Mouse (Mus musculus) cerebellum, adult 9-10 months (tissue): ENCODE data around the gene Islr2.

Experiments used
- DNase-seq: peaks from one replicate; pipeline ENCODE4 v3.0.0; 2022

The Islr2 gene

DNA sequence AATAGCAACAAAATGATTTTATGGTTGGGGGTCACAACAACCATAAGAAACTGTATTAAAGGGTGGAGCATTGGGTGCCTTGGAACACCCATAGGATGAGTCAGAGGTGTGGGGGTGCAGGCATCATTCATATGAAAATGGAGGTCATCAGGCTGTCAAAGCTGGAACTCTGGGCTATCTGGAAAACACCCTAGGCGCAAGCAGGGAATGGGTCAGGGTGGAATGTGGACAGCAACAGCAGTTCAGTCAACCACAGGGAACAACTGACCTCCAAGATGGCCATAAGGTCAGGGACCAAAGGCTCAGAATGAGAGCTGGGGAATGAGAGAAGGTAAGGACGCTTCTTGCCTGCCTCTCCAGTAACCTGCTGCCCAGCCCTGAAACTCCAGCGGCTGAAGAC lies 14.4 kb upstream of the Islr2 start:
- DNase-seq = no peak

DNA sequence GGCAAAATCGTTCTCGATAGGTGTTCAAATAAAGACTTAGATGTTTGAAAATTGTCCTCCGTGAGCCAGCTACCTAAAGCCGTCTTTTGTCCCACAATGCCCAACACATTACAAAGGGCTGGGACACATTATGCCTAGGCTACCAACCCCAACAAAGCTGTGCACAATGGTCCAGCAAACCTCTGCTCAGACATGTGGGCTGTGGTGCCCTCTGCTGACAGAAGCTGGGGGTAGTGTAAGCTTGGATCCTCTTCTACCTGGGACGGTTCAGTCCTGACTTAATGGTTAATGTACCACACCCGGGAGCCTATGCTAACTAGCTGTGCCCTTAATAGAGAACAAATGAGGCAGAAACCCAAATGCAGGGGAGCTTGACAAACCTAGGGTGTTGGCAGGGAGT lies 12.3 kb upstream of the Islr2 start:
- no peak for DNase-seq

DNA sequence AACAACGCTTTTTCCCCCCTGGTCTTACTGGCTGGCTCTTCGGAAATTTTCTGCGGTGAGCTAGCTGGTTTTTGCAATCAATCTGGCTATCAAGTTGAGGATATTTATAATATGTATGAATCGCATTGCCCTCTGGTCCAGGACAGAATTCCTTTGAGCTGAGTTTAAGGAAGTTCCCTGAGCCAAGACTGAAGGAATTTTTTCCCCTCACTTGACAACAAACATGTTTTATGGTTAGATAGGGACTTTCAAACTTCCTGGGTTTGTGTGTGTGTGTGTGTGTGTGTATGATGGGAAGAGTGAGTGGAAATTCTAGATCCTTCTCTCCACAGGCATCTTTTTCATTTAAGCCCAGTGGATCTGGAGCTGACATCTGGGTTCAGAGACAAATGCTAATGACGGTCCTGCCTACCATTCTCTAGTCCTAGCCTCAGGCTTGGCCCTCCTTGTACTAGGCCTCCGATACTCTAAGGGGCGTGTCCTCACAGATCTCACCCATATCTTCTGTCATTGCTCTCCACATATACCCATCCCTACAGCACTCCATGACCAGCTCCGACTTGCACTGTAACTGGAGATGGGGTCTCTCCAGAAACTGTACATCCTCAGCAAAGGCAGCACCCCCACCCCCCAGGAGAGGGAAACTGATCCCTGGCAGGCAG lies 10.5 kb upstream of the Islr2 start:
- no peak for DNase-seq

DNA sequence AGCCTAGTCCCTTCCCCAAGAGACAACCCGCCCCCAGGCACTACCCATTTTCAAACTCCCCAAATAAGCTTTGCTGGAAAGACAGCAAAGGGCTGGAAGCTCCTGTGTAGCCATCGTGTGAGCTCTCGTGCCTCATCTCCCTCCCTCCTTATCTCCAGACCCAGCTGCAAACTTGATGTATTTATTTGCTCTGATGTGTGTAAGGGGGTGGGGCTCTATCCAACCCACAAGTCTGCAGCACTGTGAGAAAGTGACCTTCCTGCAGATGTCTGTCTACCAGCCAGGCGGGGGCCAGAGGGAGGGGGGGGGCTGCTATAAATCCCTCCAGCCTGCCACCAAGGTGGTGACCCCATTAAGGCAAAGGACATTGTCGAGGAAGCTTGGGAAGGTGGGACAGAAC lies 9.7 kb upstream of the Islr2 start:
- DNase-seq = no peak

DNA sequence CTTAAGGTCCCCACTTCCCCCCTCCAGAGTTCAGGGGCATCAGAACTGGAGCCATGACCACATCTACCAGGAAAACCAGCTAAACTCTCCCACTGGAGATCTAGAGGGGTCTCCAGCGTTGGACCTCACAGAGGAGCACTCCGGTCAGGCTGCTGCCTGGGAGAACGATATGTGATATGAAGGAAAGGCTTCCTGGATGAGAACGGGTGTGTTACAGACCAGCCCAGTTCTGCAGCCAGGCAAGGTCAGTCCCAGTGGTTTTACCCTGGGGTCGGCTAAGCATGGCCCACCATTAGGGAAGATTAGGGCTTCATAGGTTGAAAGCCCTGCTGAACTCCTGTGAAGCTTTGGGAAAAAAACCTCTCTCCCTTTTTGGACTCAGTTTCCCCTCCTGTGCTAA lies 9.3 kb upstream of the Islr2 start:
- DNase-seq = no peak

DNA sequence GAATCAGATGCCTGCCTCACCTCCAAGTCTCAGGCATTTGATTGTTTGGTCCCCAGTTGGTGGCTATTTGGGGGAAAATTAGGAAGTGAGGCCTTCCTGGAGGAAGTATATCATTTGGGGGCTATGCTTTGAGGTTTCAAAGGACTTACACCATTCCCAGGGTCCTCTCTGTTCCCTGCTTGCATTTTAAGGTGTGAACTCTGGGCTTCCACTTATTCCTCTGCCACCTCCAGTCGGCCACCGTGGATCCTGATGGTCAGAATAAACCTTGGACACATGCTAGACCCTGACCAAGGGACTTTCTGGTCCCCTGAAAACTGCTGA lies 6.1 kb upstream of the Islr2 start:
- DNase-seq = no peak

DNA sequence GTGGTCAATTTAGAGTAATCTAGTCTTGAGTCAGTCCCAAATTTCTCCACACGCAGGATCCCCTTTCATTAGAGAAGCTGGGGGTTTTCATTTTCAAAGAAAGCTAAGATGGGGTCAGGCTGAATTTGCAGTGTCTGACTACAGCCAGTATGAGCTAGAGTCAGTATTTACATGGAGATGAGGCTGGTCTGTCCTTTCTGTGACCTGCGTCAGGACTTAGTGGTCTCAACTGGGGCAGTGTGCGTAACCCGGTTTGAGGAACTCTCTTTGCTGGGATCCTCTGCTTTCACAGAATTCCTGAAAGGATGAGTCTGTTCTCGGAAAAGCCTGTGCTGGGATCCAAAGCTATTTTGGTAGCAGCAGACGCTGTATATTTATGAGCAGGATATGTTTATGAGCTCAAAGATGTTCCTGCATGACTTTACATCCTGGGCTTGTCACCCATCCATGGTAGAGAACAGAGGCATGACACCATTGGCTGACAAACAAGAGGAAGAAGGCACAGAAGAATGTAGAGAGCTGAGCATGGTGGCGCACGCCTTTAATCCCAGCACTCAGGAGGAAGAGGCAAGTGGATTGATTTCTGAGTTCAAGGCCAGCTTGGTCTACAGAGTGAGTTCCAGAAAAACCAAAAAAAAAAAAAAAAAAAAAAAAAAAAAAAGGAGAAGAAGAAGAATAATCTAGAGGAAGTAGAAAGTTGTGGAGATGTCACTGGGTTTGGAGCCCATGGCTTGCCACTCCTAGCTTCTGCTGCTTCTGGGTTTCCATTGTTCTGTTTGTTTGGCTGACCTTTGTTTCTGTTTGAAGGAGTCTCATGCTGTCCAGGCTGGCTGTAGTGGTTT lies 5.6 kb upstream of the Islr2 start:
- DNase-seq = no peak

DNA sequence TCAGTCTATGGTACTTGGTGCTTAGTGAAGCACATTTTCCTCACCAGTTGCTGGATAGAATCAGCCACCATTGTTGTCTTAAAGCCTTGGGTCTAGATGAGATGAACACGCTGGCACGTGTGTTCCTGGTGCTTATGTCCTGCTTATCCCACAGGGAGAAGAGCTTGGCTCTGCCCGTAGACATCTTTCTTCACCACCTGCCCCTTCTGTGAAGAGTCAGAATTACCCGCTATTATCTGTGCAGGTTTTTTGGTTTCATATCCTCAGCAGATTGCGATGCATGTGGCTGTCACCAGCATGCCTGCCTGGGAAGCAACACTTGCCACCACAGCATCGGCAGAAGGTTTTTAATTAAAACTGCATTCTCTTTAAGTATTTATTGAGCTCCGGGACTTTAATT lies 1.9 kb upstream of the Islr2 start:
- DNase-seq = no peak

DNA sequence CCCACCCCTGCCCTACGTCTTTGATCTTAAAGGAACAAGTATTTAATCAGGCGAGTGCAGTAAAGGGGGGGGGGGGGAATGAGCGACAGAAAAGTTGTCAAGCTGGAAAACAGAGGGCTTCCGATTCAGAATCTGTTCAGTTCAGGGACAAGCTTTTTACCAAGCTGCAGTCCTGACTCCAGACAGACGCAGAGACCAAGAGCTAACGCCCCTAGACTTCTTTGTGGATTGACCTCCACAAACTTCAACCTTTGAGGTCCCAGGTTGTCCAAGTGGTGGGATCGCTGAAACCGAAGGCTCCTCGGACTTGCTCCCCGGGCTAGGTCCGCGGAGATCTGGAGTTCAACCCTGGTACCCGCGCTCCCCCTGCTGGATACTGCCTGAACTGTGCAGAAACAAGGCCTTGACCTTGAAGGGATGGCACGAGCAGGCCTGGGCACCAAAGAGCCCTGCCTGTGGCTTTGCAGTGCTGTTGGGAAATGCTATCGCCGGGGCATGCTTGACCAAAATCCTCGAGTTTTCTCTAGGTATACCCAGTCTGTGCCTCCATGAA lies 405 bp upstream of the Islr2 start:
- DNase-seq = peak; percentile 89

DNA sequence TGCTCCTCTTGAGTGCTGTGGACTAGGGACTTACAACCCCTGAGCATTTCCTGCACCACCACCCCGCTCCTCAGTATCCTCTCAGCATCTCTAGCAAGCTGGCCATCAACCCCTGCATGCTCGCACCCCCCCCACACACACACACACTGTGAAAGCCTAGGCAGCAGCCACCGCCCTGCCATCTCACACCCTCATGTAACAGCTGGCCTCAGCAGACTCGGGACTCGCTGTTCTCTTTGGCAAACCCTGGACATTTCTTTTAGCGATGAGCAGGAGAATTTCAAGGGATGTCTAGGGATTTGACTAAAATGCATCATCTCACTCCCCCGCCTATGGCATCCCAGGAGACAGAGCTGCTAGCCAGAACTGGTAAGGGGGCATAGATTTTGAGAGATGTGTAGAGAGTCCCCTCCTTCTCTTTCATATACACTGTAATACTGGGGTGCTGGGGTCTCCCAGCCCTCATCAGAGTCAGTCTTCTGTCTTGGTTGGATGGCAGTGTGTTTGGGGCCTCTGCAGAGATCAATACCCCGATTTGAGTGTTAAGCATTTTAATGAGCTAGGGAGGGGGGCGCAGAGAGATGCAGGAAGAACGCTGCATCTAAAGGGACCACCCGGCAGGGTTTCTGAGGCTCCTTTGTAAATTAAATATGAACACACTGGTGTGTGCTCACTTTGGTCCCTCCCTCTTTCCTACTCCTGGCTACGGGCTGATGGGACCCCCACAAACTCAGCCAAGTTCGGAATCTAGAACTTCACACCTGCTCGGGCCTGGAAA lies 1.3 kb downstream of the Islr2 start:
- no peak for DNase-seq

DNA sequence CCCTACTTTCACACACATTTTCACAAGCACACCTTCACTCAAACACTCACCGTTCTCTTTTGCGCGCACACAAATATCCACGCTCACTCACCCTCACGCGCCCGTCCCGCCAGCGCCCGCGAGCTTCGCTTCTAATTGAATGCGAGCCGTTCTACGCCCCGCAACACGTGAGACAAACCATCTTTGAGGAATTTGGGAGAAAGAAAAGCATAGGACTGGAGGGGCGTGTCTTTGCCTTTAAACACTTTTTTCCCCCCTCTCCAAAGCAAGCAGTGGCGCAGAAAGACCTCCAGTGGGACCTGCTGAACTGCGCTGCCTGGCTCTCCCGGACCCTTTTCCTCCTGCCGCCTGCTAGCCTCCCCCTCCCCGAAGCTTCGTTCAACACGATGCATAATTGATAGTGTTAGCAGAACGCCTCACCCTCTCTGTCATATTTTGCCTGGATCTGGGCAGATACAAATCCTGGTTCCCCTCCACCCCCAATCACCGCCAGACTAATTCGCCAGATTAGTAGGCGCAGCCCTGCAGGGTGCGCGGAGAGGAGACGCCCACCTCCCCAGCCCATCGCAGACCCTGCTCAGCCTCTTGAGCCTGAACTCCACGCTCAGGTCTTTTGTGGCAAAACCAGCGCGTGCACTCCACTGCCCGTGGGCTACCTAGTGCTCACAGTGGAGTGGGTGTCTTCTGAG lies 2.1 kb downstream of the Islr2 start:
- no peak for DNase-seq

DNA sequence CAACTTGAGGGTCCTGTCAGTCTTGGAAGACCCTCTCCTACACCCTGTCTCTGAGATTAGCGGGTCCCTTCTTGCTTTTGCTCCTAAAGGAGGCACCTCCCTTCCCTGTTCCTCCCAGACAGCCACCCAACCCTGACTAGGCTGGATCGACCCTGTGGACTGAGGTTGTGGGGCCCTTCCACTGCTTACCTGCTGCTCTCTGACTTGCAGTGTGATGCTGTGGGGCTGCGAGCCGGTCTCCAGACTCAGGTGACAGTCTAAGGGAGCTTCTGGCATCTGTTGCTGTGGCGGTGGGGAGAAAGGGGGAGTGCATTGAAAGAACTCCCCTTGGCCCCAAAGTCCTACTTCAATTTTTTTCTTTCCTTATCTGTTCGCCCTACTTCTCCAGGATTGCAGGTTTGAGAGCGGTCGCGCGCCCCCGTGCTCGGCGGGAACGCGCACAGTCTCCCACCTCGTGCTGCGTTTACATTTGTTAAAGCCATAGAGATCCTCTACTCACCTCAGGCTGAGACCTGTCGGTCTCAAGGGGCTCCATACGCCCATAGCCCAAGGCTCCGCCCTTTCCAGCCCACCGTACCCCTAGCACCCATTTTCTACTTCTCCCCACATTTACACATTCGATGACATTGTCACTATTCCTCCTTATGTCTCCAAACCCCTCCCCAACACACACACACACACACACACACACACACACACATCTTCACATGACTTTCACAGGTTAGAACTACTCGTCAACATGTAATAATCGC lies 2.9 kb downstream of the Islr2 start:
- no peak for DNase-seq

DNA sequence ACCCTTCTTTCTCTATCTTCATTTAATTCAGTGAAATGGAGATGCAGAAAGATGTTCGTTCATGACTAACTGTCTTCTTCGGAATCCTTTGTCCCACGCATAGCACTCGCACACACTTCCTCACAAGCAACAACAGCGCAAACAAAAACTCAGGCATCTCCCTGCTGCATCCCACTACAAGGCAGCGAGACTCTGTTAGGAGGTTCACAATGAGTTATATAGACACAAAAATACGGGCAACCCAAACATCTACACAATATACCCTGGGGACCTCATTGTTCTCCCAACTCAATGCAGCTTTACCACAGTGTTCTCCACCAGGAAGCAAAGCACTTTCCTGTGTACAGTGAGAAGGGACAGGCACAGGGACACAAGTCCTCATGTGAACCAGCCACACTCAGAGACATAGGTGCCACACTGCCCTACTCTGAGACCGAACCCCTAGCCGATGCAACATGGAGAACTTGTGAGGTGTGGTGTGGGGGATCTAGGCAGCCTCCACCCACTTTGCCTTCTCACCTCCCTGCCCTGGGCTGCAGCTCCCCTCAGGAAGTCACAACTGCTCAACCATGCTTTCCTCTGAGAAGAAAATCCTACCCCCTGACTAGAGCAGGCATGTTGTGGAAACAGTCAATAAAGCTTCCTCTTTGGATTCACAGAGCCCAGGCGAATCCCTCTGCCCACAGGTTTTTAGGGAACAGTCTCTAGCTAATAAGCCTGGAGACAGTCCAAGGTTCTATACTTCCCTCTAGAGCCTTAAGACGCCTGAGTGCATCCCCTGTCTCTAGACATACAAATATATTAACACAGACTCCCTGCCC lies 3.6 kb downstream of the Islr2 start:
- DNase-seq = no peak

DNA sequence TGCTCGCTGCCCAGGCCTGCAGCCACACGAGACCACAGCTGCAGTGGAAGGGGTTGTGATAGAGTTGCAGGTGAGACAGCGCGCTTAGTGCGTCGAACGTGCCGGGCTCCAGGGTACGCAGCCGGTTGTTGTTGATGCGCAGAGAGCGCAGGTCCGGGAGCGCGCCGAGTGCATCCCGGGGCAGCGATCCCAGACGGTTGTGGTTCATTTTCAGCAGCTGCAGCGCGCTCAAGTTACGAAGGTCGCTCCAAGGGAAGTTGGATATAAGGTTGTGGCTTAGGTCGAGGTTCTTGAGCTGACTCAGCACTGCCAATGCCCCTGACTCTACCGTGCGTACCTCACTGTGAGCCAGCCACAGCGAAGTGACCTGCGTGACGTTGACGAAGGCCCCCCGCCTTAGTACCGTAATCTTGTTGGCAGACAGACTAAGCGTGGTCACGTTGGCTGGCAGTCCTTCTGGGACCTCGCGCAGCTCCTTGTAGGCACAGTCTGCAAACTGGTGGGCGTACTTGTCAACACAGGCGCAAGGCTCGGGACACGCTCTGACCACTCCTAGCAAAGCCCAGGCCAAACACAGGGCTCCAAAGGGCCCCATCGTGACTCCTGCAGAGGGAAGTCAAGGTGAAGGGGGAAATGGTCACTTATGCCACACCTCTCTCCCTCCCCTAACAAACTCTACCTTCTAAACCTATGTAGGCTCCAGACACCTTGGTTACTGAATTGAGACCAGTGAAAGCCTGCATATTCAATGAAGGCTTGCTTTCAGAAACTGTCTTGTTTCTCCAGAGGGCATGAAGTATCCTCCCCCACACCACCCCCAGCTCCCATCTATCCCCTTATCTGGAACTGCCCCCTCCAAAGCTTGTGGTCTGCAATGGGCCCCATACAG lies 4.5 kb downstream of the Islr2 start:
- no peak for DNase-seq

DNA sequence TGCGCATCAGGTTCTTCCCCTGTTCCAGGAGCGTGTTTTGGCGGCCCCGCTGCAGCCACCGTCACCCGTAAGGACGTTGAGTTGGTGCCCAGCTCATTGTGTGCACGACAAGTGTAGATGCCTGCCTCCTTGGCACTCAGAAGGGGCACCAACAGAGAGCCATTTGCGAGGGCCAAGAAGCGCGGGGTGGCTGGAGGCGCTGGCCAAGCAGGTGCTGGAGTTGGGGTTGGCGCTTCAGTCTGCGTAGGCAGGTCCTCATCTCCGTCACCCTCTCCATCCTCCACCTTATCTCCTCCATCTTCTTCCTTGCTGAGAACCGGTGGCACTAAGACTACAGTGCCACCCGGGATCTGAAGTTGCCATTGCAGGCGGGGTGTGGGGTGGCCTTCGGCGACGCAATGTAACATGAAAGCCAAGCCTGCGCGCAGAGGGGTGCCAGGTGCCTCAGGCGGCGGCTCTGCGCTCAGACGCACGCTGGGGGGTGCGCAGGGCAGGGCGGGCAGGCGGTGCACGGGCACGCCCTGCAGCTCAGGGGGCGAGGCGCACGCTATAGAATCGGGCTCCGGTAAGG lies 5.2 kb downstream of the Islr2 start:
- DNase-seq = no peak

DNA sequence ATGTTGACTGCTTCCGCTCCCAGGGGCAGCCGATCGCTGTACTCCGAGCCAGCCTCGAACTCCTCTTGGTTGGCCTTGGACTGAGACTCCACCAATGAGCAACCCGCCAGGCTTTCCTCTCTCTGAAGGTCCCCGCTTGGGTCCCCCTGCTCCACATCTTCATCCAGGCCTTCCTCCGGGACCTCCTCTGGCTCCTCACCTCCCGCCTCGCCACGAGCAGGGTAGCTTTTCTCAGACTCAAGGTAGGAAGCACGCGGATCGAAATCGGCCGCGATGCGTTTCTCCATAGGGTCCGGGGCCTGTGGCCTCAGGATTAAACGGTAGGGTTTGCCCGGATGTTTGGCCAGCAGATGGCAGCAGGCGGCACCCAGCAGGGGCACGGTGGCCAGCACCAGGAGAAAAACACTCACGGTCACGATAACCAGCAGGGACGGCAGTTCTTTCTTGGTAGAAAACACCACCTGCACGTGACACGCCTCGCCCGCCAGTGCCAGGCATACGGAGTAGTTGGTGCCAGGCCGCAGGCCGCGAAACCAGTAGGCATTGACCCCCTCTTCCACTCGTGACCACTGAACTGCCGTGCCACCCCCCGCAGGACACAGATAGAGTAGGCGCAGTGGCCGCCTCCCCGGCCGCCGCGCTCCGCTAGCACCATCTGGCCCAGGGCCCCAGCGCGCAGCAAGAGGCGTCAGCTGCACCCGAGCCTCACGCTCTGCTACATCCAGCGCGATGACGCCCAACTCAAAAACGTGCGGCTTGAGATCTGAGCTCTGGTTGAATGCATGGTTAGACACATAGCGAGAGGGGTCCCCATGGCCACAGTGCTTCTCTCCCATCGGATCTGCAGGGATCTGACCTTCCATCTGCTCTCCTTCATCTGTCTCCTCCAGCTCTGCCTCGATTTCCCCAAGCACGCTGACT lies 6.1 kb downstream of the Islr2 start:
- peak; percentile 40 for DNase-seq

DNA sequence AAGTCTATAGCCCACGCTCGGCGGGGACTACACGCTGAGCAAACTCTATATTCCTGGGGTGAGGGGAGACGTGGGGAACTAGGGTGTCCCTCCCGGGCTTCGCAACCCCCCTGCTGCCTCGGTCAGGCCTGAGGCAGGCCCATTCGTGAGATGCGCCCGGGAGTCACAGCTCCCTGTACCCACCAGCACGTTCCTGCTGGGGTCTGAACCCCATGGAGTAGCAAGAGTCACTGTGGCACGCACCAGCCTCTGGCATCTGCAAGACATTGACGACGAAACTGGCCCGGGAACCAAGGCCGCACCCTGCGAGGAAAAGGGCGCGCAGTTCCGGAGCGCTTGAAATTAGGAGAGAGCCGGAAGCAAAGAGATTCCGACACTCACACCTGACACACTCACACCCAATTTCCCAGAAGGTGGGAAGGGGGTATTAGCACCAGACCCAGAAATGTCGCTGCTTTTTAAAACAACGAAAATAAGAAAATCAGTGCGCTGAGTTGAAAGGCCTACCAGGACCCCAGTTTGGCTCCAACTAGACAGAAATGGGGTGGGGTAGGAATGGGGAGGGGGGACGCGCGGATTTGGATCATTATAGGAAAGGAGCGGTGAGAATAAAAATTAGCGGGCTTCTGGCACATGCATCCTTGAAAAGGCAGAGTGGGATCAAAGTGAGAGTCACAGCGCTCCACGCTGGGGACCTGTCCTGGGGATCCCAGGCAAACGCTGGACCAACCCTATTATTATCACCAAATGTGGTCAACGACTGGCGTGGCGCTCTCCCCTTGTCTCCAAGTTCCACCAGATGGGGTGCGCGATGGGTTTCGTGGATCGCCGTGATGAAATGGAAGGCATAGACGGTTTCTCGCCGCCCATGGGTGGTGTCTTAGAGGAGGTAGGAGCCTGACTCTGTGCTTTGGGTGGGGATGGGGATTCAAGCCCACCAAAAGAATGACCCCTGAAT lies 7.2 kb downstream of the Islr2 start:
- DNase-seq = no peak

DNA sequence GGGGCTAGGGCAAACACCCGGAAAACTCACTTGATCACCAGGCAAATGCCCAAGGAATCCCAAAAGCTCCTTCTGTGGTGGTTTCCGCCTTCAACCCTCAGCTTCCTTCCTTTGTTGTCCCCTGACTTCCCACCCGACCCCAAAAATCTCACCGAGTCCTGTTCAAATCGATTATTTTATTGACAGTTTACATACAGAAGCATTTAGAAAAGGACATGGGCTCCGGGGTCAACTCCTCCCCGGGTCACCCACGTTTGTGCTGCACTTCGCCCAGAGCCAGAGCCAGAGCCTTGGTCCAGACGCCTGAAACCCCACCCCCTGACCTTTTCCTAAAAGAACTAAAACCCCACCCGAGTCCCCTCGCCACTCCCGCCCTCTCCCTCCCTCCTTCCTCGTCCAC lies 8.0 kb downstream of the Islr2 start:
- DNase-seq = no peak
